Mouse (Mus musculus) myocyte (in vitro differentiated cells): ENCODE measurements at regions not wholly inside any gene's neighbourhood (a gene's known extent, or its start where the extent isn't known, plus 50 kb on each side); places are given as distances from the start of the nearest gene placed in this dataset.

Experiments
- H3K27me3 ChIP-seq: one replicate; pipeline ENCODE4 v1.6.1; 2011; ENCODE audit not compliant: control insufficient read depth, insufficient read depth, insufficient read length
- H3K36me3 ChIP-seq: one replicate; pipeline ENCODE4 v1.6.1; 2011; ENCODE audit not compliant: control insufficient read depth, insufficient read depth
- H3K4me2 ChIP-seq: one replicate; pipeline ENCODE4 v1.6.1; 2011; ENCODE audit warnings: low read depth, control low read depth
- H3K4me3 ChIP-seq: one replicate; pipeline ENCODE4 v1.5.1; 2011; ENCODE audit warnings: mild to moderate bottlenecking, control low read depth, moderate library complexity
- H3K79me2 ChIP-seq: one replicate; pipeline ENCODE4 v1.6.1; 2011; ENCODE audit not compliant: control insufficient read depth, insufficient read depth
- H3ac ChIP-seq: one replicate; pipeline ENCODE4 v1.6.1; 2011; ENCODE audit not compliant: control insufficient read depth, insufficient read length
- E2F4 ChIP-seq: IDR thresholded peaks from one replicate; pipeline ENCODE4 v1.6.1; 2011; ENCODE audit warnings: mild to moderate bottlenecking, control low read depth, moderate library complexity; ENCODE audit not compliant: insufficient read depth
- MAX ChIP-seq: IDR thresholded peaks from one replicate; pipeline ENCODE4 v1.6.1; 2011; ENCODE audit warnings: low read depth, mild to moderate bottlenecking, control low read depth
- MYOG ChIP-seq, 3 experiments: IDR thresholded peaks; one replicate each; pipeline ENCODE4 v1.6.1; 2011; ENCODE audit warnings: control low read depth in 2 of 3, low read depth in 2 of 3, mild to moderate bottlenecking in 2 of 3; ENCODE audit not compliant: insufficient read length in 2 of 3, control insufficient read depth in 1 of 3, insufficient read depth in 1 of 3
- POLR2AphosphoS2 ChIP-seq: IDR thresholded peaks from one replicate; pipeline ENCODE4 v1.6.1; 2011; ENCODE audit warnings: low read depth, control low read depth; ENCODE audit not compliant: insufficient read length
- REST ChIP-seq: IDR thresholded peaks from one replicate; pipeline ENCODE4 v1.6.1; 2011; ENCODE audit warnings: mild to moderate bottlenecking, control low read depth, moderate library complexity; ENCODE audit not compliant: insufficient read depth, insufficient read length
- SRF ChIP-seq: IDR thresholded peaks from one replicate; pipeline ENCODE4 v1.6.1; 2011; ENCODE audit warnings: low read depth; ENCODE audit not compliant: control insufficient read depth, insufficient read length
- TCF3 ChIP-seq: IDR thresholded peaks from one replicate; pipeline ENCODE4 v1.6.1; 2011; ENCODE audit warnings: low read depth, control low read depth; ENCODE audit not compliant: insufficient read length

GRCm38 (mm10) chr11:48048311-48048710, 59.5 kb upstream of the Sgcd start:
- Histone ChIP-seq H3K4me2 (no peak overlapping the region), H3K27me3 (no peaks in the 10 kb centered on the region), H3ac (no peak overlapping the region), H3K4me3 (no peak overlapping the region), H3K79me2 (no peaks in the 10 kb centered on the region), H3K36me3 (no peaks in the 10 kb centered on the region)
- TF ChIP-seq MAX (no peak), TCF3 (no peak), SRF (no peak), REST (no peak), POLR2AphosphoS2 (no peak), E2F4 (no peak), MYOG (IDR thresholded peaks at IDR 0.05; ENCODE audit: control insufficient read depth in 1 of 3, insufficient read depth in 1 of 3, insufficient read length in 2 of 3, low read depth in 2 of 3) (no peak)
